Mouse (Mus musculus): ENCODE measurements around the gene Alcam. TPM values are rescaled to one million over a fixed set of nuclear protein-coding genes. Genes with fewer than 3 reads are reported as not detected.

Gene Alcam
- polyA plus RNA-seq, 1 experiment, result 13.1 TPM

GRCm38 (mm10) chr16:52405272-52405671 is 48.6 kb downstream of the Alcam start:
- Histone ChIP-seq H3K36me3 (ENCODE audit: control insufficient read depth, insufficient read depth) (no peaks in the 10 kb centered on the region), H3K4me2 (ENCODE audit: low read depth) (no peak overlapping the region), H3ac (ENCODE audit: control insufficient read depth, insufficient read length) (no peak overlapping the region), H3K4me3 (no peak overlapping the region), H3K27me3 (ENCODE audit: control insufficient read depth, insufficient read depth, insufficient read length) (no peaks in the 10 kb centered on the region), H3K79me2 (ENCODE audit: control insufficient read depth, insufficient read depth) (peaks cover 5% of the 10 kb centered on the region)
- TF ChIP-seq MYOD1 (IDR thresholded peaks at IDR 0.05; ENCODE audit: control insufficient read depth in 1 of 3, insufficient read length in 2 of 3, low read depth in 2 of 3) (peak in 2 of 3 experiments; percentile 43 to 63), SRF (IDR thresholded peaks at IDR 0.05; ENCODE audit: control insufficient read depth, insufficient read length, low read depth) (no peak), POLR2AphosphoS2 (IDR thresholded peaks at IDR 0.05; ENCODE audit: insufficient read length, low read depth) (no peak), REST (IDR thresholded peaks at IDR 0.05; ENCODE audit: insufficient read depth, insufficient read length) (no peak), CEBPB (IDR thresholded peaks at IDR 0.05; ENCODE audit: insufficient read depth, poor library complexity, severe bottlenecking) (no peak), TCF12 (IDR thresholded peaks at IDR 0.05; ENCODE audit: insufficient read depth, poor library complexity, severe bottlenecking) (no peak), MYOG (IDR thresholded peaks at IDR 0.05; ENCODE audit: control insufficient read depth in 1 of 3, insufficient read depth in 1 of 3, insufficient read length in 2 of 3, low read depth in 2 of 3) (peak in 1 of 3 experiments; percentile 55)

GRCm38 (mm10) chr16:52399112-52399511 is 54.8 kb downstream of the Alcam start:
- no peaks in the 10 kb centered on the region for H3K27me3 ChIP-seq (ENCODE audit: control insufficient read depth, insufficient read depth, insufficient read length)
- H3K4me2 ChIP-seq (ENCODE audit: low read depth), result no peak overlapping the region
- H3K36me3 ChIP-seq (ENCODE audit: control insufficient read depth, insufficient read depth), result no peaks in the 10 kb centered on the region
- H3ac ChIP-seq (ENCODE audit: control insufficient read depth, insufficient read length), result no peak overlapping the region
- H3K4me3 ChIP-seq, result no peak overlapping the region
- TF ChIP-seq POLR2AphosphoS2 (IDR thresholded peaks at IDR 0.05; ENCODE audit: insufficient read length, low read depth), result no peak
- TF ChIP-seq REST (IDR thresholded peaks at IDR 0.05; ENCODE audit: insufficient read depth, insufficient read length), result no peak
- TF ChIP-seq MAX (IDR thresholded peaks at IDR 0.05; ENCODE audit: low read depth), result no peak
- TF ChIP-seq CEBPB (IDR thresholded peaks at IDR 0.05; ENCODE audit: insufficient read depth, poor library complexity, severe bottlenecking), result no peak
- TF ChIP-seq MYOD1 (IDR thresholded peaks at IDR 0.05; ENCODE audit: control insufficient read depth in 1 of 3, insufficient read length in 2 of 3, low read depth in 2 of 3), result no peak
- TF ChIP-seq E2F4 (IDR thresholded peaks at IDR 0.05; ENCODE audit: insufficient read depth), result no peak
- TF ChIP-seq TCF12 (IDR thresholded peaks at IDR 0.05; ENCODE audit: insufficient read depth, poor library complexity, severe bottlenecking), result no peak
- no peak for TF ChIP-seq POLR2A (IDR thresholded peaks at IDR 0.05; ENCODE audit: insufficient read length, low read depth)
- H3K79me2 ChIP-seq (ENCODE audit: control insufficient read depth, insufficient read depth), result no peaks in the 10 kb centered on the region

GRCm38 (mm10) chr16:52386781-52387300 is 67.0 kb downstream of the Alcam start:
- Histone ChIP-seq H3K27me3 (ENCODE audit: control insufficient read depth, insufficient read depth, insufficient read length) (no peaks in the 10 kb centered on the region), H3K4me2 (ENCODE audit: low read depth) (no peak overlapping the region), H3K79me2 (ENCODE audit: control insufficient read depth, insufficient read depth) (peaks cover 13% of the 10 kb centered on the region), H3K36me3 (ENCODE audit: control insufficient read depth, insufficient read depth) (no peaks in the 10 kb centered on the region), H3ac (ENCODE audit: control insufficient read depth, insufficient read length) (no peak overlapping the region), H3K4me3 (no peak overlapping the region)
- TF ChIP-seq TCF12 (IDR thresholded peaks at IDR 0.05; ENCODE audit: insufficient read depth, poor library complexity, severe bottlenecking) (no peak), MYOD1 (IDR thresholded peaks at IDR 0.05; ENCODE audit: control insufficient read depth in 1 of 3, insufficient read length in 2 of 3, low read depth in 2 of 3) (no peak), POLR2A (IDR thresholded peaks at IDR 0.05; ENCODE audit: insufficient read length, low read depth) (no peak)

- peak overlapping the region; percentile 16 for H3K4me2 ChIP-seq (ENCODE audit: low read depth)
- H3ac ChIP-seq (ENCODE audit: control insufficient read depth, insufficient read length), result no peak overlapping the region
- no peaks in the 10 kb centered on the region for H3K36me3 ChIP-seq (ENCODE audit: control insufficient read depth, insufficient read depth)
- H3K4me3 ChIP-seq, result no peak overlapping the region
- peaks cover 4% of the 10 kb centered on the region for H3K79me2 ChIP-seq (ENCODE audit: control insufficient read depth, insufficient read depth)
- TF ChIP-seq TCF12 (IDR thresholded peaks at IDR 0.05; ENCODE audit: insufficient read depth, poor library complexity, severe bottlenecking), result no peak
- no peak for TF ChIP-seq MAX (IDR thresholded peaks at IDR 0.05; ENCODE audit: low read depth)
- no peak for TF ChIP-seq USF1 (IDR thresholded peaks at IDR 0.05; ENCODE audit: low read depth)
- no peak for TF ChIP-seq E2F4 (IDR thresholded peaks at IDR 0.05; ENCODE audit: insufficient read depth)
- TF ChIP-seq SRF (IDR thresholded peaks at IDR 0.05; ENCODE audit: control insufficient read depth, insufficient read length, low read depth), result no peak
- no peak for TF ChIP-seq MYOG (IDR thresholded peaks at IDR 0.05; ENCODE audit: control insufficient read depth in 1 of 3, insufficient read depth in 1 of 3, insufficient read length in 2 of 3, low read depth in 2 of 3)
- no peak for TF ChIP-seq TCF3 (IDR thresholded peaks at IDR 0.05; ENCODE audit: insufficient read length, low read depth)
- H3K27me3 ChIP-seq (ENCODE audit: control insufficient read depth, insufficient read depth, insufficient read length), result no peaks in the 10 kb centered on the region
Observed at GRCm38 (mm10) chr16:52383456-52384185, 70.3 kb downstream of the Alcam start.

GRCm38 (mm10) chr16:52378811-52379597 is 74.9 kb downstream of the Alcam start:
- Histone ChIP-seq H3ac (ENCODE audit: control insufficient read depth, insufficient read length) (no peak overlapping the region), H3K36me3 (ENCODE audit: control insufficient read depth, insufficient read depth) (no peaks in the 10 kb centered on the region), H3K4me2 (ENCODE audit: low read depth) (peak overlapping the region; percentile 60)

More at GRCm38 (mm10) chr16:52378811-52379597, 74.9 kb downstream of the Alcam start:
- no peak overlapping the region for H3K4me3 ChIP-seq
- H3K79me2 ChIP-seq (ENCODE audit: control insufficient read depth, insufficient read depth), result peaks cover 16% of the 10 kb centered on the region
- no peaks in the 10 kb centered on the region for H3K27me3 ChIP-seq (ENCODE audit: control insufficient read depth, insufficient read depth, insufficient read length)
- TF ChIP-seq USF1 (IDR thresholded peaks at IDR 0.05; ENCODE audit: low read depth), result no peak
- TF ChIP-seq CEBPB (IDR thresholded peaks at IDR 0.05; ENCODE audit: insufficient read depth, poor library complexity, severe bottlenecking), result no peak
- no peak for TF ChIP-seq TCF12 (IDR thresholded peaks at IDR 0.05; ENCODE audit: insufficient read depth, poor library complexity, severe bottlenecking)
- TF ChIP-seq E2F4 (IDR thresholded peaks at IDR 0.05; ENCODE audit: insufficient read depth), result no peak
- TF ChIP-seq POLR2A (IDR thresholded peaks at IDR 0.05; ENCODE audit: insufficient read length, low read depth), result no peak
- no peak for TF ChIP-seq MAX (IDR thresholded peaks at IDR 0.05; ENCODE audit: low read depth)
- no peak for TF ChIP-seq TCF3 (IDR thresholded peaks at IDR 0.05; ENCODE audit: insufficient read length, low read depth)
- TF ChIP-seq POLR2AphosphoS2 (IDR thresholded peaks at IDR 0.05; ENCODE audit: insufficient read length, low read depth), result no peak
- TF ChIP-seq MYOG (IDR thresholded peaks at IDR 0.05; ENCODE audit: control insufficient read depth in 1 of 3, insufficient read depth in 1 of 3, insufficient read length in 2 of 3, low read depth in 2 of 3), result no peak
- TF ChIP-seq MYOD1 (IDR thresholded peaks at IDR 0.05; ENCODE audit: control insufficient read depth in 1 of 3, insufficient read length in 2 of 3, low read depth in 2 of 3), result no peak
- no peak for TF ChIP-seq REST (IDR thresholded peaks at IDR 0.05; ENCODE audit: insufficient read depth, insufficient read length)
- TF ChIP-seq SRF (IDR thresholded peaks at IDR 0.05; ENCODE audit: control insufficient read depth, insufficient read length, low read depth), result no peak

Measured in myocyte (in vitro differentiated cells).